Mouse (Mus musculus): ENCODE results near the gene Abtb2.

Abtb2 gene

GRCm38 (mm10) chr2:103731423-103731822 is 165.3 kb downstream of the Abtb2 start:
- ATAC-seq (ENCODE audit: low TSS enrichment) = no peak; the same call in 1 of the 2 replicates

GRCm38 (mm10) chr2:103742821-103743220 is 176.7 kb downstream of the Abtb2 start:
- ATAC-seq (ENCODE audit: low TSS enrichment) = no peak

GRCm38 (mm10) chr2:103743536-103743935 is 177.4 kb downstream of the Abtb2 start:
- no peak for ATAC-seq (ENCODE audit: low TSS enrichment)

- peak; percentile 75 for ATAC-seq (ENCODE audit: low TSS enrichment)
Observed at GRCm38 (mm10) chr2:103743988-103744387, 177.9 kb downstream of the Abtb2 start.

DNA sequence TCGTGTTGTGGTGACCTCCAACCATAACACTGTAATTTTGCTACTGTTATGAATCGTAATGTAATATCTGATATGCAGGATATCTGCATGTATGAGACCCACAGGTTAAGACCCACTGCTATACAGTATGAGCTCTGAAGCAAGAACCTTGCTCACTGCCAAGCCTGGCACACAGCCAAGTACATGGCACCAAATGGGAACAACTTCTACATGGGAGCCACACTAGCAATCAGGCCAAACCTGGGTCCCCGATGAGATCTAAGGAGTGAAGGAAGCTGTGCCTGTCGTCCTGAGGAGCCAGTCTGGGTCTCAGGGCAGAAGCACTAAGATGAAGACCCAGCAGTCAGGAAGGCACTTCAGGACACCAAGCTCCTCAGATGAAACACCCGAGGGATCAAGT is 179.4 kb downstream of the Abtb2 start:
- no peak for ATAC-seq (ENCODE audit: low TSS enrichment)

- ATAC-seq (ENCODE audit: low TSS enrichment) = 0 out of 2 replicates have a peak, but pooled peaks have one; percentile 24
Observed at GRCm38 (mm10) chr2:103746096-103746495, 180.0 kb downstream of the Abtb2 start.

- no peak for ATAC-seq (ENCODE audit: low TSS enrichment)
Observed at GRCm38 (mm10) chr2:103746761-103747160, 180.7 kb downstream of the Abtb2 start.

DNA sequence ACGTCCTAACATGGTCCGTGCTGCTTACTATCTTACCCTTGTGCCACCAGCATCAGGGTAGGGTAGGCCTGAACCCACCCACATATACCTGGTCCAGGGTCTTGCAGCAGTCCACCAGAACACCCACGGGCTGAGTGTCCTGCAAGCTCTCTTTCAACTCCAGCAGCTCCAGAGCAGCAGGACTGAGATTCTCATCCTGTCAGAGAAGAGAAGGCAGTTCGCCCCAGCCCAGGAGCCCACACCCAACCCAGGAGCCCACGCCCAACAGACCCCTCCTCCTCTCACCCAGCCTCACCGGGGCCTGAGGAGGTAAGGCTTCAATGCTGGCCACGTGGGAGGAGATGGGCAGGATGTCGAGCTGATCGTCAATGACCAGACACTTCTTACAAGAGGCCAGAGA is 181.8 kb downstream of the Abtb2 start:
- ATAC-seq (ENCODE audit: low TSS enrichment) = no peak

DNA sequence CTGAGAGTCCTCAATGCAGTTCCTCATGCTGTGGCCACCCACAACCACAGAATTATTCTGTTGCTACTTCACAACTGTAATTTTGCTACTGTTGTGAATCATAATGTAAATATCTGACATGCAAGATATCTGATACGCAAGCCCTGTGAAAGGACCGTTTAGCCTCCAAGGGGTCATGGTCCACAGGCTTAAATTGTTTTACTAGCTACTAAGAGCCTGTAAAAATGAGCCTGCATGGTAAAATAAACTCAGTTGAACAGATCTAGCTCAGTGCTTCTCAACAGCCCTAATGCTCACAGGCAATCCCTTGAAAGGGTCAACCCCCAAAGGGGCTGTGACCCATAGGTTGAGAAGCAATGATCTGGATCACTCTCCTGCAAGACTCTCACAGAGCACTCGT is 183.0 kb downstream of the Abtb2 start:
- ATAC-seq (ENCODE audit: low TSS enrichment) = no peak

DNA sequence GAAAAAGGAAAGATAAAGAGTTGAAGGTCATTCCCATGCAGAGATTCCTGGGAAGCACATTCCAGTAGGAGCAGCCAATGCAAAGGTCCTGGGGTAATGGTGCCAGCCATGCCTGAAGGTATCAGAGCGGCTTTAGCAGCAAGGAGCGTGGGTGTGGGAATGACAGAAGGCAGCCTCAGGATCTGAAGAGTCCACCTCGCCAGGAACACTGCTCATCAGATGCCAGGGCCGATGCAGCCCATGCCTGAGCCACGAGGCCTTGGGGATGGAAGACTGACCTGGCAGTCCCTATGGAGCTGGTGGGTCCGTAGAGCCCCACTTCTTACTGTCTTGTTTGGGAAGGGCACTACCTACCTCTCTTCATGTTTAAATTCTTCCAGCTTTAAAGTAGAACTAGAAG is 185.7 kb downstream of the Abtb2 start:
- no peak for ATAC-seq (ENCODE audit: low TSS enrichment)

DNA sequence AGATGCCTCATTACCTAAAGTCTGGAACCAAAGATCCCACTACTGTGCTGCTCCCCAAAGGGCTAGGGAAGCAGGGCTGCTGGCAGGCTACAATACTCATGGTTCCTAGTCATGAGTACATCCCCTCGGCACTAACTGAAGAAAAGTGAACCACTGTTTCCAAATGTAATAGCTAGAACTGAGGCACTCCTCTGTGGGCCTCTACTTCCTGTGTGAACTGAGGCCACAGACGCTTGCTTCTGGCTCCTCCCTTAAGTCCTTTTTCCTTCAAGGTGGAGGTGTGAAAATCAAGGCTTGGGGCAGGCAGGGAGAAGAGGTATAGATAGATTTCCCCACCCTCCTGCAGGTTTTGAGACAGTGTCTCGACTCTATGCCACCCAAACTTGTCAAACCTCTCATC is 188.5 kb downstream of the Abtb2 start:
- no peak for ATAC-seq (ENCODE audit: low TSS enrichment)

DNA sequence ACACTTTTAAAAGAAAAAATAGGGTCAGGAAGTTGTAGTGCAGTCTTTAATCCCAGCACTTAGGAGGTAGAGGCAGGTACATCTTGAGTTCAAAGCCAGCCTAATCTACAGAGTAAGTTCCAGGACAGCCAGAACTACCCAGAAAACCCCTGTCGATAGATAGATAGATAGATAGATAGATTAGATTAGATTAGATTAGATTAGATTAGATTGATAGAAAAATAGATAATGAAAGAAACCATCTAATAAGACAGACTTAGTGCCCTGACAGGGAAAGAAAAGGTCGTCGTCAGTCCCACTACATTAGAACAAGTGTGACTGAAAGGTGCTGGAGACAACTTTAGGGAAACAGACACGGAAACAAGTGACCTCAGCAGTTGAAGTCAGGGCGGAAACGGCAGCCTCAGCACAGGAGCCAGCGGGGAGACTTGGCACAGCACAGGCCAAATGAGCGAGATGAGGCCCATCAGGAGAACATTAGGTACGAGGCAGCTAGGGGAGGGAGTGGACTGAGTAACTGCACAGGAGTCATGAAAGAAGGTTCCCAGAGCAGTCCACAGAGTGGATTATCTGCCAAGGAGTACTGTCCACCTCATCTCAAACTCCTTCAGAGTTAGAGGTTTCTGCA is 189.5 kb downstream of the Abtb2 start:
- ATAC-seq (ENCODE audit: low TSS enrichment) = no peak

- ATAC-seq (ENCODE audit: low TSS enrichment) = peak; percentile 24
Observed at GRCm38 (mm10) chr2:103760421-103760820, 194.3 kb downstream of the Abtb2 start.

DNA sequence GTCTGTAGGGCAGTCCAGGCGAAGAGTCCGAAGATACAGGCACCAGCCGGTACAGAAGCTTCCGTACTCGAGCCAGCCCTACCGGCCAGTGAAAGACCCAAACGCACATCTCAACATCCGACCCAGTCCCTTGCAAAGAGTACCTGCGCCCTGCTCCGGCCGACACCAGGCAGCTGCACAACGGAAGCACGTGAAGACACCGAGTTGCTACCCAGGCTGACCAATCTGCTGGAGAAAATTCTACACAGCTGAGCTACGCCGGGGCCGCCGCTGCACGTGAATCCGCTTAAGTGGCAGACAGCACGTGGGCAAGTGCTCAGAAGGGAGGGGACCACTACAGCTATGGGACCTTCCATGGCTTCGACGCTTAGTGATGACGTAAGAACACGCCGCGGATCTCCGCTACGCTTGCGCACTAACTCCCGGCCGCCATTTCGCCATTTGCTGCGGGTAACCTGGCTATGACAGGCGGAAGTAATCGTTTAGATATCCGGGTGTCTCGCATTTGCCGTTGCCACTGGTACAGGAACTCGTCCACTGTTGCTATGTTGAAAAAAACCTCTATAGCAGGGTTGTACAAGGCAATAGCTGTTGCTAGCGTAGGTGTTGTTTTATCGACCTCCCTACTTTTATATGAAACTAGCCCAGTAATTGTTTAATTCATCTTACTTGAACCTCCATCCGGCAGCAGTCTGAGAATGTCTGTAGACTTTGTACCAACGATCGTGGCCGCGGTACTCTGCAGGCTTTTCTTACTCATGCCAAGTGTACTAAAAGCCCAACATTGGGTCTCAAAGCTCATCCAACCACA is 195.0 kb downstream of the Abtb2 start, which contains the start of gene Nat10:
Gene Nat10 (minus strand): TSS at position 365 of the 811 bp plus-strand sequence.
- ATAC-seq (ENCODE audit: low TSS enrichment) = peak; percentile 97

GRCm38 (mm10) chr2:103761993-103762392 is 195.9 kb downstream of the Abtb2 start:
- ATAC-seq (ENCODE audit: low TSS enrichment) = no peak

DNA sequence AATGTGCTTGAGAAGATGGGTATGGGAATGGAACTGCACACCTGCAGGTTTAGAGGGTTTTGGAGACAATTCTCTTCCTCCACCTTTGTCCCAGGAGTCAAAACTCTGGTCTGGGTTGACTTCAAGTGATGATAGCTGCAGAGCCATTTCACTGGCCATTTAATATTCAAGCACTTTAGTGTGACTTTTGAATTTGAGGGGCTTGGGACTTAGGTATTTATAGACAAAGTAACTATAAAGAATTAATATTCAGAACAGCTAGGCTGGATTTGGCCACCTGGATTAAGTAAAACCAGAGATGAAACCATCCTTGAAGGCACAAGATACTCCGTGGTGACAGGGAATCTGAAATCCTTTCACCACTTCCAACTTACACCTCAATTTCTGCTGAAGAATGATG is 196.4 kb downstream of the Abtb2 start:
- ATAC-seq (ENCODE audit: low TSS enrichment) = no peak
